Mouse (Mus musculus): Measurements from ENCODE around the gene Kri1.
A peak's percentile ranks its signal among the peaks of the same experiment; 100 is the strongest.
"Not testable (repeated sequence)": the region's sequence is repeated elsewhere in the genome, so short reads cannot be mapped to it uniquely, and the experiment has no call there.

The Kri1 gene

GRCm38 (mm10) chr9:21273520-21274228, 14.1 kb downstream of the Kri1 start:
- no peak for DNase-seq

GRCm38 (mm10) chr9:21273094-21273493, 14.7 kb downstream of the Kri1 start:
- DNase-seq = no peak

- DNase-seq = no peak
Observed at GRCm38 (mm10) chr9:21272391-21272790, 15.4 kb downstream of the Kri1 start.

- not testable (repeated sequence) for DNase-seq
Observed at GRCm38 (mm10) chr9:21269590-21269989, 18.2 kb downstream of the Kri1 start.

GRCm38 (mm10) chr9:21268305-21268704, 19.5 kb downstream of the Kri1 start:
- DNase-seq = no peak

GRCm38 (mm10) chr9:21266889-21267288, 20.9 kb downstream of the Kri1 start:
- no peak for DNase-seq

- no peak for DNase-seq
Observed at GRCm38 (mm10) chr9:21265611-21266010, 22.2 kb downstream of the Kri1 start.

- peak; percentile 99 for DNase-seq
Observed at GRCm38 (mm10) chr9:21265000-21265561, 22.7 kb downstream of the Kri1 start, which contains the start of gene Atg4d. Atg4d (plus strand) TSS chr9:21265293.

- no peak for DNase-seq
Observed at GRCm38 (mm10) chr9:21264272-21264999, 23.3 kb downstream of the Kri1 start.

GRCm38 (mm10) chr9:21261831-21262230, 25.9 kb downstream of the Kri1 start:
- DNase-seq = no peak

GRCm38 (mm10) chr9:21260491-21261040, 27.2 kb downstream of the Kri1 start:
- no peak for DNase-seq

GRCm38 (mm10) chr9:21256349-21256748, 31.4 kb downstream of the Kri1 start:
- DNase-seq = not testable (repeated sequence)

GRCm38 (mm10) chr9:21254690-21255089, 33.1 kb downstream of the Kri1 start:
- DNase-seq = no peak

- DNase-seq = peak; percentile 75
Observed at GRCm38 (mm10) chr9:21251116-21251735, 36.5 kb downstream of the Kri1 start.

- no peak for DNase-seq
Observed at GRCm38 (mm10) chr9:21250509-21250908, 37.3 kb downstream of the Kri1 start.

- DNase-seq = no peak
Observed at GRCm38 (mm10) chr9:21249629-21250508, 37.9 kb downstream of the Kri1 start.

GRCm38 (mm10) chr9:21248326-21248725, 39.4 kb downstream of the Kri1 start, which contains the start of gene S1pr5:
S1pr5 (minus strand) TSS chr9:21248443.
- DNase-seq = peak; percentile 59

- no peak for DNase-seq
Observed at GRCm38 (mm10) chr9:21246342-21246741, 41.4 kb downstream of the Kri1 start.

GRCm38 (mm10) chr9:21245113-21245487, 42.7 kb downstream of the Kri1 start:
- no peak for DNase-seq

- DNase-seq = peak; percentile 66
Observed at GRCm38 (mm10) chr9:21244428-21245112, 43.2 kb downstream of the Kri1 start.

GRCm38 (mm10) chr9:21243826-21244427, 43.8 kb downstream of the Kri1 start:
- DNase-seq = no peak

All from retina, postnatal 1 day (tissue).